Mouse (Mus musculus): ENCODE results near the gene Gm21818.
"Not testable (repeated sequence)": the region's sequence is repeated elsewhere in the genome, so short reads cannot be mapped to it uniquely, and the experiment has no call there.

Gene Gm21818

DNA sequence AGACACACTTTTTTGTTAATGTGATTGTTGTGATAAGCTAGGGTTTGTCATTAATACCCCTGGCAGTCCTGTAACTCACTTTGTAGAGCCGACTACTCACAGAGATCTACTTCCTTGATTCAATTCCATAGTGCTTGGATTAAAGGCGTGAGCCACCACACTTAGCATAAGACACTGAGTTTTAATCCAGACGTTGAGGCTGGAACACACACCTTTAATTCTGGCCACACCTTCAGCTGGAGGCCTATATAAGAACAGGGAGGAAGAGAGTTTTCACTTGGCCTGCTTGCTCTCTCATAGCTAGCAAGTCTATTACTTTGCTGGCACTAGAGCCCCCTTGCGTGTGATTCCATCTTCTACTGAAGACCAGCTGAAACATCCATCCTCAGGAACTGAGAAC lies at the start of gene Gm21818:
Gene Gm21818, plus strand, starts transcription at position 301 of the 400 bp plus-strand sequence.
- DNase-seq: not testable (repeated sequence)

DNA sequence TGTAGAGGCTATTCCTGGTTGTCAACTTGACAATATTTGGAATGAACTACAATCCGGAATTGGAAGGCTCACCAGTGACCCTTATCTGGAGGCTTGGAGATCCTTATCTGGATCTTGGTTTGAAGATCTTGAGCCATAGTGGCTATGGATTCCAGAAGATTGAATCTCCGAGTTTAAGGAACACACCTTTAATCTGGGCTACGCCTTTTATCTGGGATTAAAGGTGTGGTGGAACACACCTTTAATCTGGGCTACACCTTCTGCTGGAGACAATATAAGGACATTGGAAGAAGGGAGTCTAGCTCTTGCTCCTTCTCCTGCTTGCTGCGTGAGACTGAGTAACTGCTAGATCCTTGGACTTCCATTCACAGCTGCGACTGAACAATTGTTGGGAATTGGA lies 32.3 kb upstream of the Gm21818 start, which contains the start of gene Gm20767:
Gene Gm20767, plus strand, starts transcription at position 301 of the 400 bp plus-strand sequence.
- DNase-seq: not testable (repeated sequence)

DNA sequence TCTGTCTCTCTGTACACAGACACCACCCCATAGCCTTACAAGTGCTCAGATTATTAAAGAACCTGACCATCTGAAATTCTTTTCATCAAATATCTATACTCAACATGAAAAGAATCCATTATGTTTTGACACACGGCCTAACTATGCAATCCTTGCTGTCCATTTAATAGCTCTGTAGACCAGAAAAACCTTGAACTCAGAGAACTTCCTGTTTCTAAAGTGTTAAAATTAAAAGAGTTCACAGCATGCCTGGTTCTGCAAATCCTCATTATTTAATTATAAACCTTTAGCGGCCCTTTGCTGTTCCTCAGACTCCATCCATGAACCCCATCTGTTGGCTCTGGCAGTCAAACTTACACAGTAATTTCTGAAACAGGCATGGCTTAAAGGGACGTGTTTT lies 29.9 kb upstream of the Gm21818 start:
- not testable (repeated sequence) for DNase-seq

DNA sequence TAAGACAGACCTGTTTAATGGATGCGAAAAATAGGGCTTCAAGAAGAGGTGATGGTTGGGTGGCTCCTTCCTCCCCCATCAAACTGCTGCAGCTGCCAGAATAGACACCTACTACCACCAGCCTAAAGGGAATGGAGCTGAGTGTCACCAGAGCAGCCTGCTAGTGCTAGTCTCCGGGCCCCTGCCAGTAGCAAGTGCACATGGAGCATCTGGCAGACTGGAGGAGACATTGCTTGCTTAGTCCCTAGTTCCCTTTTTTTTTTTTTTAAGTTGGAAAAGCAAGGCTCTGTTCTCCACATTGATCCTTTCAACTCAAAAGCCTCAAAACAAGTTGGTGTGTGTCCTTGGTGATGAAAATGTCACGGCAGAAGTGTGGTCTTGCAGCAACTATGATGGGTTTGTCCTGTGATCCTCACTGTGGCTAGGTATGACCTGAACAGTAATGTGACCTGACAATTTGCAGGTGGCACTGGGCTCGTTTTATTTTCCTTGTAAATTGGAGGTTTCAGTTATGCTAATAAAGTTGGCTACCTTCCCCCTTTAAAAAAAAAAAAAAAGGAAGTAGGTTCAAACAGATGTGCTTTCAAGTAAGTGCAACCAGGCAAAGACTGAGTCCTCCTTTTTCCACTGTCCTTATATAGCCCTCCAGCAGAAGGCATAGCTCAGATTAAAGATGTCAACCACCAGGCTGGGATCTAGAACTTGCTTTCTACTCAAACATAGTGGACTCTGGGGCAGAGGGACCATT lies 22.4 kb upstream of the Gm21818 start:
- not testable (repeated sequence) for DNase-seq

DNA sequence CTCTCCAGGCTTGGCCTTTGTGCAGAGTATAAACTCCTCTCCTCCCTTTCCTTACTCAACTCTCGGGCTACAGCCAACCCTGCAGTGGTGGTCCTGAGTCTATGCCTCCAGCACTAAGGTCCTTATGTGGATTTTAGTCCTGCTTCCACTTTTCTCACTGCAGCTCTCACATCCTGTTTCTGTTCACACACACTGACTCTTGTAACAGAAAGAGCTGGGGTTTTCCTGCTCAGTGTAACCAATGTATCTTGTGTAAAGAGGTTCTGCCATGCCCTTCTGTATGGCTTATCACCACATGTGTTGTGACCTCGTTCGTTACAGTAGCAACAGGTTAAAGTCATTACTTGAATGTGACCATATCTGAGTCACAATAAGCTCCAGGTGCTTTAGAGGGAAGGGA lies 21.6 kb upstream of the Gm21818 start:
- DNase-seq: not testable (repeated sequence)

DNA sequence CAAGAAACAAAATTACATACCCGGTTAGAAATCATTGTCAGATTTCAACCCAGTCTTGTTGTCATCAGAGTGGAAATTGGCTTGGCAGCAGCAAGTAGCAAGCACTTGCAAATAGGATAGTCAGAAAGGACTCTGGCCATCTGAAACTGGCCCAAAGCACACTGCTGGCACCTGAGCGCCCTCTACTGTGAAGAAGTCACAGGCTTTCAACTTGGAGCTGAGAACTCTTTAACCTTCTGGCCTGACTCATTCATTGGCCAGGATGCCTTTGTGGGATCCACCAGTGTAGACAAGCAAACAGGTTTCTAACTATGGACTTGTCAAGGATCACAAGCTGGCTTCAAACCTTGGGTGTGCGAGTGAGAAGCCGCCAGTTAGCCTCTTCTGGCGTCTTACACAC lies 3.9 kb upstream of the Gm21818 start:
- not testable (repeated sequence) for DNase-seq

DNA sequence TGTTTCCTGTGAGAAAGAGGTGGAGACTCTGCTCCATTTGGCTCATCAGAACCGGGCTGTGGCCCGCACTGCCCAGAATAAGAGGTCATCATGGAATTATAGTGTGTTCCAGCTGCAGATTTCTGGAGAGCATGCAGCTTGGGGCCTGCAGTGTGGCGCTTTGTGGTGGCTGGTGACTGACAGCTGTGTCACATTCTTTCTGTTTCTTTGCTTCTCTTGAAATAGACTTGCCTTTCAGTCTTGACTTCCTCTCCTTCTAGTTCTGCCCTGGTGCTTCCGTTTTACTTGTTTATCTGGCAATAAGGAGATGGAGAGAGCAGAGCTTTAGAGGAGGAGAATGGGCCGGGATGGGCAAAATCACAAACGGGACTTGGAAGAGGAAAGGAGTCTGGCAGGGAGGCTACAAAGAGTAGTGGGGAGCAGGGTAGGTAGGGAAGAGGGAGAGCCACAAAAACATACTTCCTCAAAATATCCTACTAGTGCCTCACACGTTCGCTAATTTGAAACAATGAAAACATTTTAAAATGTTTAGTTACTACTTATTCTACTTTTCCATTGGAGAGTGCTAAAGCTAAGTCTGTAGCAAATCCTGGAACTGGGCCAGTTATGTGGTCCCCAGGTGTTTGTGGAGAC lies 24.1 kb downstream of the Gm21818 start:
- DNase-seq: not testable (repeated sequence)

DNA sequence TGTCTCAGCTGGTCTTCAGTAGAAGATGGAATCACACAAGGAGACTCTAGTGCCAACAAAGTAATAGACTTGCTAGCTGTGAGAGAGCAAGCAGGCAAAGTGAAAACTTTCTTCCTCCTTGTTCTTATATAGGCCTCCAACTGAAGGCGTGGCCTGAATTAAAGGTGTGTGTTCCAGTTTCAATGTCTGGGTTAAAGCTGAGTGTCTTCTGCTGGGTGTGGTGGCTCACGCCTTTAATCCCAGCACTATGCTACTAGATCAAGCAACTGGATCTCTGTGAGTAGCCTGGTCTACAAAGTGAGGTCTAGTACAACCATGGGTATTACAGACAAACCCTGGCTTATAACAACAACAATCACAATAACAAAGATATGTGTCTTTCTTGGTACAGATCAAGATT lies 43.6 kb downstream of the Gm21818 start, which contains the start of gene Gm21762:
Gene Gm21762, minus strand, starts transcription at position 101 of the 400 bp plus-strand sequence.
- DNase-seq: not testable (repeated sequence)

DNA sequence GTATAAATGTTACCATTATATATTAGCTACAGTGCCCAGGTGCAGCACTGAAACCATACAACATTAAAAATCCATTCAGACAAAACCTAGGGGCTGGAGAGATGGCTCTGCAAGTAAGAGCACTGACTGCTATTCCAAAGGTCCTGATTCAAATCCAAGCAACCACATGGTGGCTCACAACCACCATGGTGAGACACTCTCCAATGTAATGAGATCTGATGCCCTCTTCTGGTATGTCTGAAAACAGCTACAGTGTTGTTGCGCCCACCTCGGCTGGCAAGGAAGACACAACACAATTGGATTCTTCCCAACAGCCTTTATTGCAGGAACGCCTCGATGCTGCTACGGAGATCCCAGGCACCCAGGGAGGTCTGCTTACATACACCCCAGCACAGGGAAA lies 48.7 kb downstream of the Gm21818 start:
- DNase-seq: not testable (repeated sequence)

DNA sequence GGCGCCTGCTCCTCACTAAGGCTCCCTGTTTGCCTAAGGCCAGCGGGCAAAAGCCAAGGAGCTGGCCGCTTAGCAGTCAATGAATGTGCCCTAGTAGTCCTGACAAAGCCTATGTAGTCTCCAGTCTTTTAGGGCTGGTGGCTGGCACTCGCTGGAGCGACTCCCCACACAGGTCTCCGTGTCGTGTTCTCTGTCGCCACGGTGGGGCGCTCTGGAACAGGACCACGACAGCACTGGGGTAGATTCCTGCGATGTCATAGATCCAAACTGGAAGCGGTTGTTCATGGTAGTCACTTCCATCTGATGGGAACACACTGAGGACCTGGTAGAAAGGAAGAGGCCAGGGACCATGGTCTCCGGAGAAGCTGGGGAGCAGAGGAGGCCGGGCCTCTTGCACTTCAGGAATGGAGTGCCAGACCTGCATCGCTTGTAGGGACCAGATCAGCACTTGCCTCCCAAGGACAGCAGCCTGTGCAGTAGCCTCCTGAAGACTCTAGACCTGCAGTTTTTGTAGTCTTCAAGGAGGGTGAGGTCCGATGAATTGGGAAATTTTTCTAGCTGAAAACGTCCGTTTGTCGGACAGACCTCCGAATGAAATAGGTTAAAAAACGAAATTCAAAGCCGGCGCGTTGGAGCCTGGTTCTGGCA lies 50.9 kb downstream of the Gm21818 start:
- DNase-seq: not testable (repeated sequence)

All from right cerebral cortex, postnatal 4 days (tissue).